9 mouse cellular contexts compared by ENCODE assay signal in the genomic region with DNA sequence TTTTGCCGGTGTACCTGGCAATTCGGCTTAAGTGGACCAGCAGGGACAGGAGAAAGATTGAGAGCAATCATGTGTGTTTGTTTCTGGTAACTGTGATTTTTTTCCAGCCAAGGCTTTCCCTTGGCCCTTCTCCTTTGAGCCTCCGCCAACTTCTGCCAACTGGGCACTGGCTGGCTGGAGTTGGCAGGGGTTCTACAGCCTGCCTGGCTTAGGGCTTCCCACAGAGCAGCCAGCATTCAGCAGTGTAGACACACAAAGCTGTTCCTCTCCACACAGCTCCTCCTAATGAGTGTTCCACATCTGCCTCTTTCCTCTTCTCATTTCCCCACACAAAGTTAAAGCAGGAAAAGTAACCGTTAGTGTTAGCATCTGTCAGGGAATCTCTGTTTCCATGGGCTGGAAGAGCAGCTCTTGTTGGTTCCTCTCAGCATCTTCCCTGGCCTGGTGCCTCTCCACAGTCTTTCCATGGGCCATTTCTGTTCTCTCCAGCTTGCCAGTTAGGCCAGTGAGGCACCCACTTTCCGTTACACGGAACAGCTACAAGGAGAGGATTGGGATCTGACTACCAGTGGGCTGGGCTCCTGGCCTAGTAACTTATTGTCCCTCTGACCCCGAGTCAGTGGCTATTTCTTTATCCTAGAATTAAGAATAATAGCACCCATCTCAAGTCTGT.
DNase-seq lines count a peak whose midpoint lies in the region; ATAC-seq lines count a peak whose summit lies in the region.
"Had no signal": no experiment of that assay in that cellular context is flagged by ENCODE, and none has a peak within 500 bp of the region (broad histone marks: within the 10 kb centered on the region; RNA-seq: fewer than 3 reads in every experiment).

No protein-coding gene starts in this region.

- H3K4me2 ChIP-seq in neural tube, embryonic 15.5 days, result no peak overlapping the region
- no peak overlapping the region for H3K4me2 ChIP-seq in intestine, embryonic 16.5 days (ENCODE audit: low read depth, low read length)
- H3K4me2 ChIP-seq: liver, embryonic 13.5 days had no signal

- no peaks in the 10 kb centered on the region for H3K36me3 ChIP-seq in neural tube, embryonic 15.5 days
- H3K36me3 ChIP-seq in intestine, embryonic 16.5 days (ENCODE audit: control insufficient read depth, insufficient read depth, low read length), result no peaks in the 10 kb centered on the region
- H3K36me3 ChIP-seq: liver, embryonic 13.5 days had no signal

- no peaks in the 10 kb centered on the region for H3K9me3 ChIP-seq in neural tube, embryonic 15.5 days (replicated peaks)
- no peaks in the 10 kb centered on the region for H3K9me3 ChIP-seq in intestine, embryonic 16.5 days (ENCODE audit: control insufficient read depth, low read length)
- H3K9me3 ChIP-seq: liver, embryonic 13.5 days had no signal

- no peak overlapping the region for H3K4me3 ChIP-seq in neural tube, embryonic 15.5 days (replicated peaks)
- H3K4me3 ChIP-seq in intestine, embryonic 16.5 days (ENCODE audit: low read length), result no peak overlapping the region
- H3K4me3 ChIP-seq: liver, embryonic 13.5 days had no signal

- H3K4me1 ChIP-seq in neural tube, embryonic 15.5 days, result peaks cover 7% of the 10 kb centered on the region; the same call in 1 of the 2 replicates
- H3K4me1 ChIP-seq in intestine, embryonic 16.5 days (ENCODE audit: control insufficient read depth, insufficient read depth, low read length), result no peaks in the 10 kb centered on the region

- peak overlapping the region; percentile 62 for H3K27ac ChIP-seq in neural tube, embryonic 15.5 days (replicated peaks)
- H3K27ac ChIP-seq in intestine, embryonic 16.5 days (ENCODE audit: low read length), result no peak overlapping the region
- H3K27ac ChIP-seq: liver, embryonic 13.5 days had no signal

- peak; percentile 89; the same call in 1 of the 2 replicates for ATAC-seq in neural tube, embryonic 15.5 days (ENCODE audit: low FRiP score)
- ATAC-seq in intestine, embryonic 16.5 days, result no peak

- no peak overlapping the region for H3K9ac ChIP-seq in neural tube, embryonic 15.5 days (replicated peaks)
- H3K9ac ChIP-seq in intestine, embryonic 16.5 days (ENCODE audit: low read depth, low read length), result no peak overlapping the region
- H3K9ac ChIP-seq: liver, embryonic 13.5 days had no signal

- 48% methylated on average over 7 of the region's 7 CpGs for WGBS in neural tube, embryonic 15.5 days
- 76% methylated on average over 7 of the region's 7 CpGs for WGBS in intestine, embryonic 16.5 days

- H3K27me3 ChIP-seq in neural tube, embryonic 15.5 days (replicated peaks), result no peaks in the 10 kb centered on the region
- H3K27me3 ChIP-seq in intestine, embryonic 16.5 days (replicated peaks; ENCODE audit: control insufficient read depth, insufficient read depth, low read length), result no peaks in the 10 kb centered on the region
- H3K27me3 ChIP-seq: liver, embryonic 13.5 days had no signal

- DNase-seq in Muller cell, postnatal 12 days (ENCODE audit: inconsistent ontology term), result peak; percentile 73
- DNase-seq in adrenal gland, postnatal 10 days, result peak; percentile 84
- DNase-seq in frontal cortex, postnatal 10 days (ENCODE audit: low spot score in 2 of 2), result peak; percentile 48 to 64
- peak; percentile 4 for DNase-seq in kidney, postnatal 14 days
- DNase-seq in thymus, adult 18-20 months, result no peak
- no peak for DNase-seq in lung, postnatal 25 days (ENCODE audit: low spot score)
- DNase-seq: liver, embryonic 13.5 days had no signal

Comparison
In these comparisons a context has a peak if more than half of its experiments do, and no peak if none do; other contexts are left out.
1. DNase-seq: peak in Muller cell, postnatal 12 days (single experiment), adrenal gland, postnatal 10 days (single experiment), frontal cortex, postnatal 10 days (2 of 2) and kidney, postnatal 14 days (single experiment); none in thymus, adult 18-20 months (0 of 2) and lung, postnatal 25 days (single experiment).